Mouse (Mus musculus) heart, postnatal 4 days (tissue): Measurements from ENCODE around the gene Nsa2. TPM values are rescaled to one million over a fixed set of nuclear protein-coding genes. Genes with fewer than 3 reads are reported as not detected.

Source experiments
- DNase-seq: peaks from one replicate; pipeline ENCODE4 v3.0.0; 2021
- total RNA-seq, 2 experiments: library from RNA; stranded (reverse); gene quantifications; 2 replicates each; pipeline ENCODE4 v1.2.3; 2021

Nsa2 gene
- total RNA-seq, 2 experiments from 2014 or later, result 69.1 to 73.1 TPM

DNA sequence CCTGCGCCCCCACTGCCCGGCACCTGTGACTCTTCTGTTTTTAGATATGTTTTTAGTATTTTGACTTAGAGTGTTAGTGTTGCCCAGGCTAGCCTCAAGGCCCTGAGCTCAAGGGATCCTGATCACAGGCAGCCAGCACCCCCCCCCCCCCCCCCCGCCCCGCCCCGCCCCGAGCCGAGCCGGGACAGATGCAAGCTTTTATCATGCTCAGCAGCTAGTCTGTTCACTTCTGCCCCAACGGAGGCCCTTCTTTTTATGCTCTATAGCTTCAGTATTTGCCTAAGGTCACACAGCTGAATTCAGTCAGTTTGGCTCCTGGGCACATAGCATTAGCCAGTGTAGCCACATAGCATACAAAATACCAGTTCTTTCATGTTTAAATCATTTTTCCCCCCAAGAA lies 51.4 kb downstream of the Nsa2 start:
- no peak for DNase-seq

DNA sequence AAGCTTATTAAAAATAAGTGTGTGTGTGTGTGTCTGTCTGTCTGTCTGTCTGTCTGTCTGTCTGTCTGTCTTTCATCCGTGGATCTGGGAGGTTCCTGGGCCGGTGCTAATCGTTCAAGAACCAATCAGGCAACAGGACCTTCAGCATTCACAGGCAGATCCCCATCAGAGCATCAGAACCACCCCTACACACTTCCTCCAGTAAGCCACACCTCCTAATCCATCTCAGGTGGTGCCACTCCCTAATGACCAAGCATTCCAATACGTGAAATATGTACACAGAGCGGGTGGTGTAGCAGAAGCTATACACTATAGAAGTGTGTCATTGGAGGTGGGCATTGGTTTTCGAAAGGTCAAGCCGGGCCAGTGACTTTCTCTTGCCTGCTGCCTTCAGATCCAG lies 55.3 kb downstream of the Nsa2 start:
- DNase-seq, result no peak

DNA sequence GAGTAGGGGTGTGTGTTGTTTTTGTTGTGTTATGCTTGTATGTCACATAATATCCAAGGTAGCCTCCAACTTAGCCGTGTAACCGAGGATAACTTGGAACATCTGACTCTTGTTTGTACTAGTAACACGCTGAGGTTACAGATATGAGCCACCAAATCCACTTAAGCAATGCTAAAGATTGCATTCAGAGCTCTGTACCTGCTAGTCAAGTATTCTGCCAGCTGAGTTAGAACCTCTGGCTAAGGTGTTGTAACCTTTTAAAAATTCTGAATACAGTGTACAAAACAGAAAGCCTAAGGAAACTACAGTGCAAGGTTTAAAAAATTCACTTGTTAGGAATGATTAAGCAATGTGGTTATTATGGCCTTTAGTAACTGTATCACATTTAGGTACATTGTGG lies 57.1 kb downstream of the Nsa2 start:
- DNase-seq, result no peak

GRCm38 (mm10) chr13:97080201-97080600 lies 57.5 kb downstream of the Nsa2 start:
- no peak for DNase-seq

Other genes starting within 250 kb of the Nsa2 start
- under 1 TPM; 0.36 to 0.59 TPM for gene Gcnt4, start 213.2 kb downstream of the Nsa2 start, total RNA-seq
- gene 1700029F12Rik, start 103.6 kb downstream of the Nsa2 start, total RNA-seq, result not detected
- gene Fam169a, start 70.7 kb downstream of the Nsa2 start, total RNA-seq, result 1 to 10 TPM; 2.9 to 3.3 TPM
- 10 to 100 TPM in 1 of 2 experiments, not detected in 1; 31.6 TPM for gene Gm6169, start 38.7 kb downstream of the Nsa2 start, total RNA-seq
- 10 to 100 TPM; 32.1 to 33.5 TPM for gene Gfm2, start within 50 bp of the Nsa2 start, total RNA-seq
- gene Hexb, start 60.4 kb upstream of the Nsa2 start, total RNA-seq, result 10 to 100 TPM; 20.8 to 23.5 TPM
- gene Enc1, start 103.2 kb upstream of the Nsa2 start, total RNA-seq, result 10 to 100 TPM; 14.1 to 15.3 TPM